Mouse (Mus musculus): ENCODE data around the gene Acox2.
A peak's percentile ranks its signal among the peaks of the same experiment; 100 is the strongest.

Acox2 gene

GRCm38 (mm10) chr14:8214299-8215207 lies 44.6 kb downstream of the Acox2 start:
- no peak for DNase-seq (ENCODE audit: low read depth, low spot score)

GRCm38 (mm10) chr14:8213803-8214224 lies 45.3 kb downstream of the Acox2 start, which contains the start of gene Kctd6:
Gene Kctd6 (plus strand): TSS chr14:8214140.
- DNase-seq (ENCODE audit: low read depth, low spot score), result peak; percentile 91

GRCm38 (mm10) chr14:8212996-8213395 lies 46.2 kb downstream of the Acox2 start:
- DNase-seq (ENCODE audit: low read depth, low spot score), result no peak

GRCm38 (mm10) chr14:8209896-8210295 lies 49.3 kb downstream of the Acox2 start:
- no peak for DNase-seq (ENCODE audit: low read depth, low spot score)

- DNase-seq (ENCODE audit: low read depth, low spot score), result no peak
Measured at GRCm38 (mm10) chr14:8208876-8209275, 50.3 kb downstream of the Acox2 start.

GRCm38 (mm10) chr14:8207543-8207942 lies 51.6 kb downstream of the Acox2 start:
- no peak for DNase-seq (ENCODE audit: low read depth, low spot score)

- no peak for DNase-seq (ENCODE audit: low read depth, low spot score)
Measured at GRCm38 (mm10) chr14:8207105-8207504, 52.0 kb downstream of the Acox2 start.

GRCm38 (mm10) chr14:8206179-8206910 lies 52.8 kb downstream of the Acox2 start:
- DNase-seq (ENCODE audit: low read depth, low spot score), result no peak

GRCm38 (mm10) chr14:8201715-8202114 lies 57.4 kb downstream of the Acox2 start:
- DNase-seq (ENCODE audit: low read depth, low spot score), result no peak

- DNase-seq (ENCODE audit: low read depth, low spot score), result no peak
Measured at GRCm38 (mm10) chr14:8200769-8201168, 58.4 kb downstream of the Acox2 start.

- DNase-seq (ENCODE audit: low read depth, low spot score), result no peak
Measured at GRCm38 (mm10) chr14:8192727-8193126, 66.4 kb downstream of the Acox2 start.

- DNase-seq (ENCODE audit: low read depth, low spot score), result no peak
Measured at GRCm38 (mm10) chr14:8191331-8191965, 67.7 kb downstream of the Acox2 start.

- no peak for DNase-seq (ENCODE audit: low read depth, low spot score)
Measured at GRCm38 (mm10) chr14:8190556-8190955, 68.6 kb downstream of the Acox2 start.

- no peak for DNase-seq (ENCODE audit: low read depth, low spot score)
Measured at GRCm38 (mm10) chr14:8186278-8187045, 72.7 kb downstream of the Acox2 start.

GRCm38 (mm10) chr14:8183330-8183729 lies 75.8 kb downstream of the Acox2 start:
- no peak for DNase-seq (ENCODE audit: low read depth, low spot score)

- DNase-seq (ENCODE audit: low read depth, low spot score), result no peak
Measured at GRCm38 (mm10) chr14:8180371-8181035, 78.7 kb downstream of the Acox2 start.

GRCm38 (mm10) chr14:8176251-8176650 lies 82.9 kb downstream of the Acox2 start:
- no peak for DNase-seq (ENCODE audit: low read depth, low spot score)
